Mouse (Mus musculus): ENCODE measurements around the gene Angptl7.
A peak's percentile ranks its signal among the peaks of the same experiment; 100 is the strongest.

Angptl7 gene

GRCm38 (mm10) chr4:148495874-148496689 is 4.2 kb downstream of the Angptl7 start:
- peak; percentile 44 to 54 for DNase-seq (ENCODE audit: low spot score in 2 of 2)

- DNase-seq (ENCODE audit: low spot score in 2 of 2) = no peak
These were observed 5.1 kb downstream of the Angptl7 start for GRCm38 (mm10) chr4:148495160-148495559.

GRCm38 (mm10) chr4:148491448-148491847 is 8.8 kb downstream of the Angptl7 start:
- DNase-seq (ENCODE audit: low spot score in 2 of 2) = no peak

GRCm38 (mm10) chr4:148490502-148490901 is 9.8 kb downstream of the Angptl7 start:
- DNase-seq (ENCODE audit: low spot score in 2 of 2) = no peak

- DNase-seq (ENCODE audit: low spot score in 2 of 2) = no peak
These were observed 12.4 kb downstream of the Angptl7 start for GRCm38 (mm10) chr4:148487841-148488240.

- no peak for DNase-seq (ENCODE audit: low spot score in 2 of 2)
These were observed 15.7 kb downstream of the Angptl7 start for GRCm38 (mm10) chr4:148484511-148484910.

- DNase-seq (ENCODE audit: low spot score in 2 of 2) = no peak
These were observed 18.6 kb downstream of the Angptl7 start for GRCm38 (mm10) chr4:148481557-148482168.

- DNase-seq (ENCODE audit: low spot score in 2 of 2) = no peak
These were observed 20.0 kb downstream of the Angptl7 start for GRCm38 (mm10) chr4:148480245-148480644.

GRCm38 (mm10) chr4:148473496-148473895 is 26.8 kb downstream of the Angptl7 start:
- DNase-seq (ENCODE audit: low spot score in 2 of 2) = no peak

- no peak for DNase-seq (ENCODE audit: low spot score in 2 of 2)
These were observed 27.7 kb downstream of the Angptl7 start for GRCm38 (mm10) chr4:148472436-148473174.

- no peak for DNase-seq (ENCODE audit: low spot score in 2 of 2)
These were observed 28.9 kb downstream of the Angptl7 start for GRCm38 (mm10) chr4:148471363-148471806.

- DNase-seq (ENCODE audit: low spot score in 2 of 2) = no peak
These were observed 30.6 kb downstream of the Angptl7 start for GRCm38 (mm10) chr4:148469487-148470252.

GRCm38 (mm10) chr4:148468396-148468795 is 31.9 kb downstream of the Angptl7 start:
- no peak for DNase-seq (ENCODE audit: low spot score in 2 of 2)

- peak in 1 of 2 experiments; percentile 34 for DNase-seq (ENCODE audit: low spot score in 2 of 2)
These were observed 33.7 kb downstream of the Angptl7 start for GRCm38 (mm10) chr4:148466511-148467079.

- DNase-seq (ENCODE audit: low spot score in 2 of 2) = no peak
These were observed 35.4 kb downstream of the Angptl7 start for GRCm38 (mm10) chr4:148464869-148465268.

GRCm38 (mm10) chr4:148464301-148464700 is 36.0 kb downstream of the Angptl7 start:
- DNase-seq (ENCODE audit: low spot score in 2 of 2) = no peak

- no peak for DNase-seq (ENCODE audit: low spot score in 2 of 2)
These were observed 36.9 kb downstream of the Angptl7 start for GRCm38 (mm10) chr4:148463208-148463960.

GRCm38 (mm10) chr4:148462717-148463116 is 37.5 kb downstream of the Angptl7 start:
- no peak for DNase-seq (ENCODE audit: low spot score in 2 of 2)

GRCm38 (mm10) chr4:148461772-148462171 is 38.5 kb downstream of the Angptl7 start:
- DNase-seq (ENCODE audit: low spot score in 2 of 2) = no peak

GRCm38 (mm10) chr4:148460656-148461284 is 39.5 kb downstream of the Angptl7 start:
- DNase-seq (ENCODE audit: low spot score in 2 of 2) = no peak

All from right cerebral cortex, postnatal 36 days (tissue).